Mouse (Mus musculus) liver, embryonic 15.5 days (tissue): ENCODE data around the gene Uncx. TPM values are rescaled to one million over a fixed set of nuclear protein-coding genes. Genes with fewer than 3 reads are reported as not detected.
"Not testable (repeated sequence)": the region's sequence is repeated elsewhere in the genome, so short reads cannot be mapped to it uniquely, and the experiment has no call there.

ENCODE experiments used
- ATAC-seq: fragments of 200-750 bp; cut with Nextera tagmentation; 2 replicates; pipeline ENCODE4 v1.8.0; 2017; ENCODE audit warnings: moderate number of reproducible peaks, mild to moderate bottlenecking, moderate library complexity; ENCODE audit not compliant: insufficient read depth
- H3K27ac ChIP-seq: fragments of 300-500 bp; sonication (generic); replicated peaks from 2 replicates; pipeline ENCODE4 v1.5.1; 2015; ENCODE audit warnings: mild to moderate bottlenecking, inconsistent platforms
- H3K27me3 ChIP-seq: fragments of 300-500 bp; sonication (generic); 2 replicates; pipeline ENCODE4 v1.6.1; 2015; ENCODE audit warnings: mild to moderate bottlenecking, inconsistent platforms
- H3K36me3 ChIP-seq: fragments of 300-500 bp; sonication (generic); replicated peaks from 2 replicates; pipeline ENCODE4 v1.6.1; 2015; ENCODE audit warnings: moderate library complexity, mild to moderate bottlenecking, inconsistent platforms
- H3K4me1 ChIP-seq: fragments of 300-500 bp; sonication (generic); replicated peaks from 2 replicates; pipeline ENCODE4 v1.6.1; 2015; ENCODE audit warnings: inconsistent platforms
- H3K4me2 ChIP-seq: fragments of 300-500 bp; sonication (generic); 2 replicates; pipeline ENCODE4 v1.6.1; 2015; ENCODE audit warnings: moderate library complexity, mild to moderate bottlenecking, inconsistent platforms
- H3K4me3 ChIP-seq: fragments of 300-500 bp; sonication (generic); replicated peaks from 2 replicates; pipeline ENCODE4 v1.5.1; 2015; ENCODE audit warnings: mild to moderate bottlenecking, inconsistent platforms
- H3K9ac ChIP-seq: fragments of 300-500 bp; sonication (generic); 2 replicates; pipeline ENCODE4 v1.6.1; 2015; ENCODE audit warnings: moderate library complexity, mild to moderate bottlenecking, inconsistent platforms
- H3K9me3 ChIP-seq: fragments of 300-500 bp; sonication (generic); replicated peaks from 2 replicates; pipeline ENCODE4 v1.6.1; 2016; ENCODE audit warnings: inconsistent platforms
- WGBS: fragments of 180-500 bp; shearing (Covaris S2); methylation state at CpG from one replicate; pipeline ENCODE4 v1.1.7; 2015; ENCODE audit warnings: mixed read lengths; ENCODE audit not compliant: insufficient replicate concordance; 5-methylcytosine and 5-hydroxymethylcytosine counted together
- polyA plus RNA-seq: library from polyadenylated mRNA; unstranded; fragments of >200 nt; fragmentation: Nextera tagmentation; extraction: Ambion mirVana; gene quantifications from 2 replicates; pipeline ENCODE4 v1.2.1, GENCODE M21; 2015

Gene Uncx
- polyA plus RNA-seq, 1 experiment from 2014 or later: not detected

DNA sequence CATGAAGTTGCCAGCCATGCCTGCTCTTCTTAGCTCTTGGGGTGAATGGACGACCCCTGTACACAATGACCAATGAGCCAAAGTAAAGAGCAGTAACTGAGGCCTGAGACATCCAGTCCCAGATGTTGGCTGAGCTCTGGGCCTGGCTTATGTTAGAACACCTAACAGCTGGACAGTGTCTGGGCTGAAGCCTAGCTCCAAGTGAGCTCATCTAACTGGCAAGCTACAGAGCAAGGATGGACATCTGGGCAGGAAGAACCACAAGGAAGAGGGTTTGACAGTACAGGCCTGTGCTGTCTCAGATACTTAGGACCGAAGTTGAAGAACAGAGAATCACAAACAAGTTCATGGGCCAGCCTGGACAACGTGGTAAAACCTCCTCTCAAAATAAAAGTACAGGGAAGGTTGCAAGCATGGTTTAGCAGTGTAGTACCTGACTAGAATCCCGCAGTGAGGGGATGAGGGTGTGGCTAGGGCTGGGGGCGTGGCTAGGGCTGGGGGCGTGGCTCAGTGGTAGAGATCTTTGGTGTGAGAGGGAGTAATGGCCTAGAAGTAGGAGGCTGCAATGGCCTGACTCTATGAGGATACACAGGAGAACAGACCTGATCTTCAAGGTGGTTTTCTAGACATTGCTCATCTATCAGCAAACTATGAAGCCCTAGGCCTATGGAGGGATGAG is 47.5 kb downstream of the Uncx start:
- peaks cover 54% of the 10 kb centered on the region for H3K27me3 ChIP-seq
- H3K4me3 ChIP-seq, ATAC-seq, H3K36me3 ChIP-seq, H3K9ac ChIP-seq, H3K4me2 ChIP-seq, H3K9me3 ChIP-seq, H3K27ac ChIP-seq, H3K4me1 ChIP-seq: not testable (repeated sequence)
- 25% methylated on average over 6 of the region's 6 CpGs for WGBS

DNA sequence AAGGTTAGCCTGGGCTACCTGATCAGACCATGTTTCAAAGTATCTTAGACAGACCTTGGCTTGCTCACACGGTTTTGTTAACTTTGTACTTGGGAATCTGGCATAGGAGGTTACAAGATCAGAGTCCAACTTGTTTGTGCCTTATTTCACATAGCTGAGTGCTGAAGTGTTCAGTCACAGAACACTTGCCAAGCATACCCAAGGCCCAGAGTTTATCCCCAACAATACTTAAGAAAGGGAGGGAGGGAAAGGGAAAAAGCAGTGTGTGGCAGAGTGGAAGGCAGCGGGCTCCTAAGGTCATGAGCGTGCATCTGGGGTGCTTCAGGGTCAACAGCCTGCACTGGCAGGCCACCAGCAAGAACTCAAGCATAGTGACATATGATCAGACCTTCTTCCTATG is 48.7 kb downstream of the Uncx start:
- no peak for ATAC-seq
- Histone ChIP-seq H3K36me3 (no peaks in the 10 kb centered on the region), H3K4me2 (no peak overlapping the region), H3K9ac (no peak overlapping the region), H3K4me3 (no peak overlapping the region), H3K4me1 (no peaks in the 10 kb centered on the region), H3K27me3 (peaks cover 48% of the 10 kb centered on the region), H3K27ac (no peak overlapping the region), H3K9me3 (no peaks in the 10 kb centered on the region)
- WGBS: 50% methylated on average over 3 of the region's 3 CpGs

DNA sequence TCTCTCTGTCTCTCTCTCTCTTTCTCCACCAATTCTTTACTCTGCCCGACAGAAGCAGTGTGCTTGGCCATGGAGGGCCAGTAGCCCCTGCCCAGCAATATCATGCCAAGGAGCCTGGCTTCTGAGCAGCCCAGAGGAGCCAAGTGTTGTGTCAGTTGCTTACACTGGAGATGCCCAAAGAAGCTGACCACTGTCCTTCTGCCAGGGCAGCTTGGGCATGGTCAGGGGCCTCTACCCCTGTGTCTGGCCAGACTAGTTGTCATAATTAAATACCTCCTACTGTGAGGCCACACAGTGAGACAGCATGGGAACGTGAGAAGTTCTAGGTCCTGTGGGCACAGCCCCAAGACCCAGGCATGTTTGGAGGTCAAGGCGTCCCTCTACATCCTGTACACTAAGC is 49.6 kb downstream of the Uncx start:
- peaks cover 54% of the 10 kb centered on the region for H3K27me3 ChIP-seq
- ATAC-seq: no peak
- WGBS: 43% methylated on average over 3 of the region's 3 CpGs

DNA sequence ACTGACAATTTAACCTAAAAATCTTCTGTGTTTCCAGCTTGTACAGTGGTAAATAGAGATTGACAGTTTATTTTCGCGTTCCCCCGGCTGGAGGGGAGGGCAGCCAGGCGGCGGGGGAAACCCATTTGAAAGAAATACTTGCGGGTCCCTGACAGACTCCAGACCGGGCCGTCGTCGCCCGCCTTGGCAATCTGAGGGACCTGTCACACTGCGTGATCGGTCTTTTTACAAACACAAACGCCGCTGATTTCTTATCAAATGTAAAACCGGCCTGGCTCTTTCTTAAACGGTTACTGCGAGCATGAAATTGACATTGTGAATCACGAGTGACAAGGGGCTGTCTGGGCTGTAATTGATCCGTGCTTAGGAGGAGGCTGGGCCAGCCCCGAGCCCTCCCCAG is 50.5 kb downstream of the Uncx start:
- ATAC-seq: no peak
- Histone ChIP-seq H3K9me3 (no peaks in the 10 kb centered on the region), H3K27ac (no peak overlapping the region), H3K27me3 (peaks cover 63% of the 10 kb centered on the region), H3K4me3 (no peak overlapping the region), H3K36me3 (no peaks in the 10 kb centered on the region), H3K9ac (no peak overlapping the region), H3K4me2 (no peak overlapping the region), H3K4me1 (no peaks in the 10 kb centered on the region)
- WGBS: 17% methylated on average over 21 of the region's 21 CpGs

More for the DNA sequence above, 49.6 kb downstream of the Uncx start:
- Histone ChIP-seq H3K9me3 (no peaks in the 10 kb centered on the region), H3K9ac (no peak overlapping the region), H3K27ac (no peak overlapping the region), H3K4me1 (no peaks in the 10 kb centered on the region), H3K4me3 (no peak overlapping the region), H3K36me3 (no peaks in the 10 kb centered on the region), H3K4me2 (no peak overlapping the region)

DNA sequence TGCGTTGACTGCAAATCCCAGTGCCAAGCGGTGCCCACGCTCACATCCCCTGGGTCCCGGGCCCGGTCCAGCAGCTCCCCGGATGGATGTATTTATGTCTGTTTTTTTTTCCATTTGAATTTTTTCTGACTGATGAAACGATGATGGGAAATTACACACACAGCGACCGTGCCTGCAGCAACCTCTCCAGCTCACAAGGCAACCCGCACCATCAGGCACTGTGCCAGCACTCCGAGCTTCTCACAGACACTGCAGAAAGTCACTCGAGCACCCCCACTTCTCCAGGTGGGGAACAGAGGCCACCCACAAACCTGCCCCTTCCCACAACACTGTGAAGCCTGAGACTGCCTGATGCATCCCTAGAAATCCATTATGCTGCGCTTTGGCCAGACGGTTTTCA is 51.7 kb downstream of the Uncx start:
- WGBS: 69% methylated on average over 14 of the region's 14 CpGs
- Histone ChIP-seq H3K9ac (no peak overlapping the region), H3K9me3 (no peaks in the 10 kb centered on the region), H3K36me3 (no peaks in the 10 kb centered on the region), H3K27ac (no peak overlapping the region), H3K4me1 (no peaks in the 10 kb centered on the region), H3K4me3 (no peak overlapping the region), H3K27me3 (peaks cover 75% of the 10 kb centered on the region), H3K4me2 (no peak overlapping the region)
- no peak for ATAC-seq

Other genes starting within 250 kb of the Uncx start
- 4.3 and 5.2 TPM in 2 replicates for gene Adap1, start 217.9 kb upstream of the Uncx start, polyA plus RNA-seq
- 44.3 and 49.3 TPM in 2 replicates for gene Cox19, start 192.1 kb upstream of the Uncx start, polyA plus RNA-seq
- gene Cyp2w1, start 190.9 kb upstream of the Uncx start, polyA plus RNA-seq: not detected in 2 replicates
- gene Gpr146, start 165.8 kb upstream of the Uncx start, polyA plus RNA-seq: 25.0 and 26.4 TPM in 2 replicates
- 1.9 and 2.4 TPM in 2 replicates for gene C130050O18Rik, start 138.2 kb upstream of the Uncx start, polyA plus RNA-seq
- gene Gper1, start 120.3 kb upstream of the Uncx start, polyA plus RNA-seq: 0.10 and 0.14 TPM in 2 replicates
- 12.0 and 12.3 TPM in 2 replicates for gene 3110082I17Rik, start 83.0 kb upstream of the Uncx start, polyA plus RNA-seq
- gene Zfand2a, start 58.9 kb upstream of the Uncx start, polyA plus RNA-seq: 2.6 and 3.2 TPM in 2 replicates
- gene Micall2, start 192.8 kb downstream of the Uncx start, polyA plus RNA-seq: 12.1 and 12.3 TPM in 2 replicates
- gene Ints1, start 232.2 kb downstream of the Uncx start, polyA plus RNA-seq: 11.8 and 12.5 TPM in 2 replicates
- gene Mafk, start 248.0 kb downstream of the Uncx start, polyA plus RNA-seq: 44.5 and 50.0 TPM in 2 replicates